Mouse (Mus musculus) telencephalon, adult 2 months (tissue): Measurements from ENCODE around the gene Pigg.
A peak's percentile ranks its signal among the peaks of the same experiment; 100 is the strongest.
"Not testable (repeated sequence)": the region's sequence is repeated elsewhere in the genome, so short reads cannot be mapped to it uniquely, and the experiment has no call there.

ENCODE experiments used
- DNase-seq: peaks from one replicate; pipeline ENCODE4 v3.0.0-alpha.2; 2011; ENCODE audit warnings: low read depth, low spot score

Gene Pigg

GRCm38 (mm10) chr5:108312224-108313064, at the start of gene Pigg:
Gene Pigg, plus strand, starts transcription at chr5:108312609.
- peak; percentile 82 for DNase-seq

DNA sequence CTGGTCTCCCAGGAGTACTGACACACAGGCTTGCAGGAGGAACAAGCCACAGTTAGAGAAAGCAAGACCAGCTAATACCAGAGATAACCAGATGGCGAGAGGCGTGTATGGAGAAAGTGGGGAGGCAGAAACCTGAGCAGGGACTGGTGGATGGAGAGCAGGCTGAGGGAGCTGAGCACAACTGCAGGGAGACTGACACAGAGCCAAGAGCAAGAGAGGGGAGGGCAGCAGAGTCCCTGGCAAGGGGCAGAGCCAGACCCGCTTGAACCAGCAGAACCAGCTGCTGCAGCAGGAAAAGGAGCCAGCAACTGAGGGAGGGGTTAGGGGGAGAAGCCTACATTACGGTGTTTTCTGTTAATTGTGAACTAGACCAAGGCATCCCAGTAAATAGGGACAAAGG, 49.7 kb upstream of the Pigg start:
- DNase-seq, result no peak

GRCm38 (mm10) chr5:108263785-108264184, 48.6 kb upstream of the Pigg start:
- DNase-seq, result not testable (repeated sequence)

DNA sequence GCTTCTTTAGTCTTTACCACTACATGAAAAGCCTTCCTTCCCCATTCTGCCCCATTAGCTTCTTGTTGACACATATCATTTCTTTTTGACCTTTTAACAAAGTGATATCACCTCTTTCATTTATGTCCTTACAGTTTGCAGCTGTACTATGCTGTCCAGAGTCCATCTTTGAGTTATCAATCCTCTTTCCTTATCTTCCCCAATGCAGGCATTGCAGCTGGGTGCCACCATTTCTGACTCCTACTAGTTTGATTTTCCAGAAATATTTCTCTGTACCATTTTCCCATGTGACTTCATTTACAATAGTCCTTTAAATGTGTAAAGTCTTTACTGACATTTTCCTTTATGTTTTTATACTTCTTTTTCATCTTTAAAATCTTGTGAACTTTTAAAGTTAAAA, 45.4 kb upstream of the Pigg start:
- no peak for DNase-seq

DNA sequence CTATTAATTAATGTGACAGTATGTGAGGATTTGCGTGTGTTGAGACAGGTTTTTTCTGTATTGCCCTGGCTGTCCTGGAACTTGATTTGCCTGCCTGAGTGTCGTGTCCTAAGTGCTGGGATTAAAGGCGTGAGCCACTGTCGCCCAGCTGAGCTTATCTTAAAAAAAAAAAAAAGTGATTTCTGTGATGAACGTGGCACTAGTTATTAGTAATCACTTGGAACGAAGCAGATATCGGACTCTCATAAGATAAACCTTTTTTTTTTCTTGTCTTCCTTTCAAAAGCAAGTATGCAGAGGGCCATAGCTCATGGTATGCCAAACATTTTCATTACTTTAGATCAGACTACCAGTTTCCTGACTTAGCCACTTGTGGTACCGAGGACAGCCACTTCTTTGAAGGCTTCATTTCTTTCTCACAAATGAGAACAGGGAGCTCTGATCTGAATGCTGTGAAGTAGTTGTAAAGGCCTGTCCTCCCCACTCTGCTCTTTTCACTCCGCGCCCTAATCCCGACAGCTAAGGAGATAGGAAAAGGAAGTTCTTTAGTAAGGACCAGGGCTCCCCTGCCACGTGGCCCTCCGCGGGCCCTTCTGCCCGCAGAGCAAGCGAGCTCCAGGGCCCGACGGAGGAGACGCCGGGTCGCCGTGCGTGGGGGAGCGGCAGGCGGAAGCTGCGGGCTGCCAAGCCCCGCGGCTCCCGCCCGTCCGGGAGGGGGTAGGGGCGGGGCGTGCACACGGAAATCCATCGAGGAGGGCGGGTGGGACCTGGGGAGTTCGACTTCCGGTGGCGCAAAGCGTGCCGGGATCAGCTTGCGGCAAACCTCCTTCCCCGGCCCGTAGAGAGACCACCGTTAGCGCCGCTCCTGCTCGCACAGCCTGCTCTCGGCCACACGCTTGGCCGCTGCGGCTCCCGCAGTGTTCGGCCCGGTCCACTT, 44.0 kb upstream of the Pigg start, which contains the start of gene Dr1:
Dr1 (plus strand) TSS at position 771 of the 936 bp plus-strand sequence.
- DNase-seq, result peak; percentile 91

DNA sequence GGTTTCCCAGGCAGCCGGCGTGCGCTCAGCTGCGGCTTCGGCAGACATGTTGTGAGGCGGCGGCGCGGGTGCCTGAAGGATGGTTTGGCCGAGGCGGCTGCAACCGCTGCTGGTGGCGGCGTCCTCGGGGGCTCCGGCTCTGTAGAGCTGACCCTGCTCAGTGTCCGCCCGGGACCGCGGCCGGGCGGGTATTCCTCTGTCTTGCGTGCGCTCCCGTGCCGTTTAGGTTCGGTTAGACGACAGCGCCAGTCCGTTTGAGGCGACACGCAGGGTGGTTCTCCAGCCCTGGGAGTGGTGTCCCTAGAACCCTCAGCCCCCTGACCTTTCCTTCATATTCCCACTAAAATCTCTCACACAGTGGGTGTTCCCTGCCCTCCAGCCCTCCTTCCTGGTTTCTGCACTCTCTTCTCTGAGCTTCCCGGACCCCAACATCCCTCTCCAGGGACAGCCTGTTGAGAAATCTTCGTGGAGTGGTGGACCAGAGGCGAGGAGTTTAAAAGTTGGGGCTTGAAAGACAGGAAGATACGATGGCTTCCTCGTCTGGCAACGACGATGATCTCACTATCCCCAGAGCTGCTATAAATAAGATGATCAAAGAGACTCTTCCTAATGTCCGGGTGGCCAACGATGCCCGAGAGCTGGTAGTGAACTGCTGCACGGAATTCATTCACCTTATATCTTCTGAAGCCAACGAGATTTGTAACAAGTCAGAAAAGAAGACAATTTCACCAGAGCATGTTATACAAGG, 43.2 kb upstream of the Pigg start:
- no peak for DNase-seq

- DNase-seq, result no peak
These were observed 42.6 kb upstream of the Pigg start for GRCm38 (mm10) chr5:108269811-108270151.

DNA sequence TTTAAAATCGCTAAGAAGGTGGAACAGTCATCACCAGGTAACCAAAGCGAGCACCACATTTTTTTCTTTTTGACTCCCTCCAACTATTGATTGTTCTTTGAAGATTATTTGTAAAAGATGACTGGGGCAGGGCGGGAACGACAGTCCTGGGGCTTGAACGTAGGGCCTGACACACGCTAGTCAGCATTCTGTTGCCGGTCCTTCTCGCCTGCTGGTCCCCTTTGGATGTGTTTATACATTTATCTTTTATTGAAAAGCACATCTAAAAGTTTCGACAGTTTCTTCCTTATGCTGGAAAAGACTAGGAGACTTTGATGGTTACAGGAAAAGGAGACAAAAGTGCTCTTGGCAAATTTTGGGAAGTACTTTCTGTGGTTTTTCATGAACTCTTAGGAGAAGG, 42.0 kb upstream of the Pigg start:
- no peak for DNase-seq

GRCm38 (mm10) chr5:108271345-108271744, 41.1 kb upstream of the Pigg start:
- not testable (repeated sequence) for DNase-seq

- DNase-seq, result no peak
These were observed 25.5 kb upstream of the Pigg start for GRCm38 (mm10) chr5:108286957-108287356.

DNA sequence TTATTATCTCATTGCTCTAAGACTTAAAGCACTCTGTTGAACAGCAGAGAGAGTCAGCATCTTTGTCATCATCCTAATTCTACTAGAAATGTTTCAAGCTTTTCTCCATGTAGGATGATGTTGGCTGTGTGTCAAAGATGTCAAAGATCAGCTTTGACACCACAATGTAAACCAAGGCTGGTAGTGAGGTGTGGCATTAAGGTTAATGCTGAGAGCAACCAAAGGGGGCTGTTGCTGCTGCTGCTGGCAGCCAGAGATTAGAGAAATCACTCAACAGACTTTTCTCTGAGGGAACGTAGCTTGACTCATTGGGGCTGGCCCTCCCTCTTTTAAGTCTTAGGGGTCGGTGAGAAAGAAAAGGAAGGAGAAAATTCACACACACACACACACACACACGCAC, 10.8 kb upstream of the Pigg start:
- no peak for DNase-seq

DNA sequence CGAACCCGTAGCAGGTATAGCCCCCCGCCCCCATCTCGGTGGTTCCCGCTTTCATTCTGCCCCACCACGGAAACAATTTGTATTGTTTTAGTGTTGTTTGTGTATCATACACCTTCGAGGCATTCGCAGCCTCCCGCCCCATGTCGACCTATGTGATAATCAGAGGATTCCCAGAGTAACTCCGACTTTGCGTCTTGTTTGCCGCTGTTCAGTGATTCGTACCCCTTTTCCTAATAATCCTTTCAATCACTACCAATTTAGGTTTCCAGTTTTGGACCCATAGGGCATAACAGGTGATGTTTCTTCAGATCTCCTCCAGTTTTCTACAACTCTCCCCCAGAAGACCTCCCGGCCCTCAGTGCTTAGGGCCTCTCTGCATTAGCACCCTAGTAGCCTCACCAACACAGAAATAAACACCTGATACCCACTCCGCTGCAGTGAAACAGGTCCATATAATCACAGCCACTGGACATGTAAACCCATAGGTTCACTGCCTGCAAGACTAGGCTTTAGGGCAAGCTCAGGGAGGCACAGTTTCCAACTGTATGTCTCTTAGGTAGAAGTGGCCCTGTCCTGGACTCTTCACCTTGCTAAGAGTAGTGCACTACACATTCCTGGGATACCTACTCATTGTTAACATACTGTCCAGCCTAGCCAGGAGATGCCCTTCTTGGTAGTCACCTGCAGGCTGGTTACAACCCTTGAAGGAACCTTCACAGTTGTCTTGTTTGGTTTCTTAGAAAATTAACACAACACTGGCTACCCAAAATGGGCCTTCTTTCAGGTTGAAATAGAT, 854 bp downstream of the Pigg start:
- no peak for DNase-seq

DNA sequence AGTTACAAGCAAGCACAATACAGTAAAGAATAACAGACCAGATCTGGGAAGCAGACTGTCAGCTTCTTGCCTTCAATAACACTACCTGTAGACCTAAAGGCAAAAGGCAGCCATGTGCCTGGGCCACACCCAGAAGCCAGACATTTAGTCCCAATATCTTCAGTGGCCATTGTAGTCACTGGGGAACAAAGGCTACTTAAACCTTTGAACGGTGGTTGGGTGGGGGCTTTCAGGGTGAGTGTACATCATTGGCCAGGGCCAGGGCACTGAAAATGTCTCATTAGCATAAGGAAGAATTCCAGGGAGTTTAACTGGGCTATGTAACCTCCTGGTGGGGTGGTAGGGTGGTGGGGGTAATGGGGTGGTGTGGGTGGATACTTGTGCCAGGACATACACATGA, 18.6 kb downstream of the Pigg start:
- no peak for DNase-seq

- no peak for DNase-seq
These were observed 25.0 kb downstream of the Pigg start for GRCm38 (mm10) chr5:108337385-108337784.

DNA sequence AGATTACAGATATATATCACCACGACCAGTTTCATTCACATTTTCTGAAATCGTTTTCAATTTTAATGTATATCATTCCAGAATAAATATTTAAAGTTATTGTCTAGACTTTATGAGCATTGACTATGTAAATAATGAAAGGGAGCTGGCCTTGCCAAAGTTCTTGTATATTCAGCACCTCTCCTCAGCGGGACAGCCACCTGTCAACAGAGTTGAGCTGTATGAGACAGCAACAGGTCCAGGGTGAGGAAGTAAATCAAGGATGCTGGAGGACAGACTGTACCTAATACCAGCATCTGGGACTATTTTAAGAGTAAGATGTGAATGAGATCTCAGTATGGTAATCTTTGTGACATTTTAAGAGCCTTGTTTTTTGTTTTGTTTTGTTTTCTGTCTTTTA, 25.6 kb downstream of the Pigg start:
- no peak for DNase-seq

DNA sequence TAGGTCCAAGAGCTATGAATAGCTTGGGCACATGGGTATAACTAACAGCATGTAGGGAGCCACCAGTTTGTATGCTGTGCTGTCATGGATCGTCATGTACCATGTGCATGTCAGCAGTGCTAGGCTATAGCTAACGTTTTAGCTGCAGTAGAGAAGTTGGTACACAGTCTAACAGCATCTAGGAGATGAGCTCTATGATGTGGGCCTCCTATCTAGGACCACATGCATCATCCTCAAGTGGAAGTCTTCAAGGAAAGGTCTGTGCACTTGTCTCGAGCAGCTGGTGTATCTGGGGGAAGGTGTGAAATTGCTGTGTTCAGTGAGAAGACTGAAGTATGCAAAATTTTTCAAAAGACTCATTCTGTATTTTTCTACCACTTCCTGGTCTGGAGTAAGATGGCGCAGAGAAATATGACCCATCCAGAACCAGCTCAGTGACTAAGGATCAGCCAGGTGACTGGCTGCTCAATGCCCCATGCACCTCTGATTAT, 31.3 kb downstream of the Pigg start:
- no peak for DNase-seq

GRCm38 (mm10) chr5:108345313-108346071, 33.1 kb downstream of the Pigg start:
- no peak for DNase-seq

DNA sequence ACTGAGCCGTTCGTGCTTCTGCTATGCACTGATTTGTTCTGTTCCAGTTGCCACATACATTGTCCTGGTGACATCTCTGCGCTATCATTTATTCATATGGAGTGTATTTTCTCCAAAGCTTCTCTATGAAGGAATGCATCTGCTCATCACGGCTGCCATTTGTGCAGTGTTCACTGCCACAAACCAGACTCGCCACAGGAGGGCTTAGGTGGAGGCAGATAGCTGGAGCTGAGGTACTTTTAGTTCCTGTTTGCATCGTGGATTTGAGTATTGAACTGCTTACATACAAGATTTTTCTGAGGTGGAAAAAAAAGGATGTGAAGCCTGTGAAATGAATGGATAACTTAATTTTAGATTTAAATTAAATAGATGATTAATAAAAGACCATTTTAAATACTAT, 35.4 kb downstream of the Pigg start:
- DNase-seq, result no peak

- no peak for DNase-seq
These were observed 37.2 kb downstream of the Pigg start for GRCm38 (mm10) chr5:108349511-108350148.

GRCm38 (mm10) chr5:108354056-108354455, 41.6 kb downstream of the Pigg start:
- DNase-seq, result no peak
